Mouse (Mus musculus) liver, embryonic 13.5 days (tissue): ENCODE data around the gene Ctu1. TPM values are rescaled to one million over a fixed set of nuclear protein-coding genes. Genes with fewer than 3 reads are reported as not detected.
A peak's percentile ranks its signal among the peaks of the same experiment; 100 is the strongest.
"Not testable (repeated sequence)": the region's sequence is repeated elsewhere in the genome, so short reads cannot be mapped to it uniquely, and the experiment has no call there.

Experiments
- ATAC-seq: fragments of 200-750 bp; cut with Nextera tagmentation; 2 replicates; pipeline ENCODE4 v1.8.0; 2017; ENCODE audit warnings: low read depth, mild to moderate bottlenecking, moderate number of reproducible peaks, moderate library complexity
- DNase-seq: peaks from one replicate; pipeline ENCODE4 v3.0.0; 2022
- H3K27ac ChIP-seq: fragments of 300-500 bp; sonication (generic); 2 replicates; pipeline ENCODE4 v1.5.1; 2015; ENCODE audit warnings: moderate library complexity, mild to moderate bottlenecking, inconsistent platforms
- H3K27me3 ChIP-seq: fragments of 300-500 bp; sonication (generic); 2 replicates; pipeline ENCODE4 v1.6.1; 2015; ENCODE audit warnings: mild to moderate bottlenecking, inconsistent platforms
- H3K36me3 ChIP-seq: fragments of 300-500 bp; sonication (generic); 2 replicates; pipeline ENCODE4 v1.6.1; 2015; ENCODE audit warnings: mild to moderate bottlenecking, inconsistent platforms
- H3K4me1 ChIP-seq: fragments of 300-500 bp; sonication (generic); replicated peaks from 2 replicates; pipeline ENCODE4 v1.6.1; 2015; ENCODE audit warnings: inconsistent platforms
- H3K4me2 ChIP-seq: fragments of 300-500 bp; sonication (generic); 2 replicates; pipeline ENCODE4 v1.6.1; 2015; ENCODE audit warnings: inconsistent platforms, mild to moderate bottlenecking, moderate library complexity
- H3K4me3 ChIP-seq: fragments of 300-500 bp; sonication (generic); replicated peaks from 2 replicates; pipeline ENCODE4 v1.5.1; 2015; ENCODE audit warnings: mild to moderate bottlenecking, inconsistent platforms
- H3K9ac ChIP-seq: fragments of 300-500 bp; sonication (generic); 2 replicates; pipeline ENCODE4 v1.6.1; 2015; ENCODE audit warnings: mild to moderate bottlenecking, inconsistent platforms
- H3K9me3 ChIP-seq: fragments of 300-500 bp; sonication (generic); replicated peaks from 2 replicates; pipeline ENCODE4 v1.6.1; 2016; ENCODE audit warnings: inconsistent platforms
- WGBS: fragments of 180-500 bp; shearing (Covaris S2); methylation state at CpG from one replicate; pipeline ENCODE4 v1.1.7; 2015; ENCODE audit not compliant: insufficient replicate concordance; 5-methylcytosine and 5-hydroxymethylcytosine counted together
- polyA plus RNA-seq: library from polyadenylated mRNA; unstranded; fragments of >200 nt; fragmentation: Nextera tagmentation; extraction: Ambion mirVana; gene quantifications from 2 replicates; pipeline ENCODE4 v1.2.1, GENCODE M21; 2015

The Ctu1 gene
- polyA plus RNA-seq, 1 experiment from 2014 or later = 5.3 TPM

DNA sequence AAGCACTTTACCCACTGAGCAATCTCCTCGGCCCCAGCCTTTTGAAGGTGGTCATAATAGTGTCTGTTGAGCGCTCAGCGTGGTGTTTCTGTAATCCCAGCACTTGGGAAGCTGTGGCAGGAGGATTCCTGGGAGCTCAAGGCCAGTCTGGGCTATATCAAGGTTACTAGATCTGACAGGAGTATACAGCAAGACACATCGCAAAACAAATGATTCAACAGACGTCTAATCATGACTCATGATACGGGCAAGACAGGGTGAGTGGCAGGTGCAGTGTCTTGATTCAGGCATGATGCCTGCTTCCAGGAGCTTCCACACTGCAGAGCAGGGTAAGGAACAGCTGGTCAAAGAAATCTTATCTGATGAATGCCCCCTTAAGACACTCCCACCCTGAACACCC lies 19.1 kb upstream of the Ctu1 start:
- H3K4me2 ChIP-seq = no peak overlapping the region
- ATAC-seq (no peak), DNase-seq (no peak)
- no peaks in the 10 kb centered on the region for H3K27me3 ChIP-seq
- H3K9me3 ChIP-seq = no peaks in the 10 kb centered on the region; the same call in 1 of the 2 replicates
- no peaks in the 10 kb centered on the region for H3K36me3 ChIP-seq
- no peak overlapping the region for H3K27ac ChIP-seq
- 72% methylated on average over 6 of the region's 6 CpGs for WGBS
- no peak overlapping the region for H3K4me3 ChIP-seq
- H3K9ac ChIP-seq = no peak overlapping the region
- H3K4me1 ChIP-seq = no peaks in the 10 kb centered on the region

DNA sequence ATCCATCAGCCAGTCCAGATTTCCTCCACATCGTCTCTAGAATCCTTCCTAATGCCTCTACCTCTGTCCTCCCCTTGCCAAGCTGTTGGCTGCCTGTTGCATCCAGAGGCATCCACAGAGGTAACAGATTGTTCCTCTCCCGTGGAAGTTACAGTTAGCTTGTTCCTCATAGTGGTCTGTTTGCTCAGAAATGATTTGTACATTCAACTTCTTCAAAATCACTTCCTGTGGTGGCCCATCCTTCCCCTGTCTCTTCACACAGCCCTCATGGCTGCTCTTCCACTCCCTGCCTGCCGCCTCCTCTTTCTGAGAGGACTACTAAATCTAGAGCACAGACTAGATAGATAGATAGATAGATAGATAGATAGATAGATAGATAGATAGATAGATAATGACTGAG lies 17.3 kb upstream of the Ctu1 start:
- ATAC-seq (no peak), DNase-seq (no peak)
- Histone ChIP-seq H3K9me3 (no peaks in the 10 kb centered on the region; the same call in 1 of the 2 replicates), H3K9ac (no peak overlapping the region), H3K36me3 (no peaks in the 10 kb centered on the region), H3K27ac (no peak overlapping the region), H3K27me3 (no peaks in the 10 kb centered on the region), H3K4me3 (no peak overlapping the region), H3K4me2 (no peak overlapping the region), H3K4me1 (no peaks in the 10 kb centered on the region)
- WGBS = 25% methylated on average over 3 of the region's 3 CpGs

GRCm38 (mm10) chr7:43656232-43656631 lies 15.6 kb upstream of the Ctu1 start:
- Histone ChIP-seq H3K4me3 (no peak overlapping the region), H3K27me3 (no peaks in the 10 kb centered on the region), H3K36me3 (no peaks in the 10 kb centered on the region), H3K27ac (no peak overlapping the region), H3K4me1 (no peaks in the 10 kb centered on the region), H3K9ac (no peak overlapping the region), H3K9me3 (no peaks in the 10 kb centered on the region; the same call in 1 of the 2 replicates), H3K4me2 (no peak overlapping the region)
- ATAC-seq = no peak
- no peak for DNase-seq
- WGBS = 25% methylated on average over 6 of the region's 6 CpGs

DNA sequence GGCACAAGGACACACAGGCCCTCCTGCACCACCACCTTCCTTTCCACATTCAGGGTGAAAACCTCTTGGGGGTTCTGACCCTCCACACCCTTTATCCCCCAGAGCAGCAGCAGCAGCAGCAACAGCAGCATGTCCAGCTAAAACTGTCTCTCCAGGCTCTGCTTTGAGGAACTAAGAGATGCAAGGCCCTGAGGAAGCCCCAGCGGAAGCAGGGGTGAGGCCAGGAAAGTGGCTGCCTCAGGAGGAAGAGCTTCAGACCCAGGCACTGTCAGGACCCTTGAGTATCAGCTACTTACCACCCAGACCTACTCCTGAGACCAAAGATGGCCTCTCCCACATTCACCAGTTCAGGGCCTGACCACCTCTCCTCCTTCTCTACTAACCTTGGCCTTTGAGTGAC lies 11.8 kb upstream of the Ctu1 start, which contains the start of gene Siglece:
Siglece (minus strand) TSS at position 160 of the 400 bp plus-strand sequence.
- DNase-seq = no peak
- H3K9me3 ChIP-seq = no peaks in the 10 kb centered on the region
- 32% methylated on average over 1 of the region's 1 CpGs for WGBS
- no peaks in the 10 kb centered on the region for H3K27me3 ChIP-seq
- no peak for ATAC-seq
- H3K4me1 ChIP-seq = no peaks in the 10 kb centered on the region
- no peak within 1 kb of the TSS for H3K4me3 ChIP-seq
- H3K9ac ChIP-seq = no peak within 1 kb of the TSS
- no peak within 1 kb of the TSS for H3K27ac ChIP-seq
- H3K36me3 ChIP-seq = no peaks in the 10 kb centered on the region
- 0 out of 2 replicates have a peak within 1 kb of the TSS, but pooled peaks have one; percentile 8 for H3K4me2 ChIP-seq

DNA sequence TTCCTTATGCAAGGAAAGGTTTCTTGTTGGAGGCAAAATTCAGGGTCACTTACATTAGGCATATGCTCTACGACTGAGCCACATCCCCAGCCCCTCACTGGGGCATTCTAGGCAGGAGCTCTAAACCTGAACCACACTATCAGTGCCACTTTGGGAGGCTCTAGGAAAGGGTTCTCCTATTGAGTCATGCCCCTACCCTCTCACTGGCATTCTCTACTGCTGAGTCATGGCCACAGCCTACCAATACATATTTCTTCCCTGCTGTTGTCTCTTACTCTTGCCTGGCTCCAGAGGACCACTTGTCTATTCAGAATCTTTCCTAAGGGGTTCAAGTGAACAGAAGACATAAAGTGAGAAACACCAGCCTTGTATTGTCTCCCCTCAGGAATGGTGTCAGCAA lies 9.0 kb upstream of the Ctu1 start:
- no peak overlapping the region for H3K4me3 ChIP-seq

DNA sequence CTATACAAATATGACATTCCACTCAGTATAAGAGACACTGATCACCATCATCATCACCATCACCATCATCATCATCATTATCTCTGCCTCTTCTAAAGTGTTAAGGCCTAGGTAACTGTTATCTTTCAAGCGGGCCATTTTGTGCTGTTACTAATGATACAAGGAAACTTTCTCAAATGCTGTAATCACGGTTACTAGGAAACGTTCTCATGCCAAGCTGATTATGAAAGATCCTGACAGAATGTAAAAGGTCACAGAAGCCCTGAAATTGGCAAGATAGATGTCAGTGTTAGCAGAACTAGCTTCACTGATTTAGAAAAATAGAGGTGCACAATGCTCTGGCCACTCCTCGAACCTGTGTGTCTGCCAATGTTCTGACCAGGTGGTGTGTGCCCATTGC lies 4.6 kb upstream of the Ctu1 start:
- H3K4me1 ChIP-seq, H3K27ac ChIP-seq, H3K36me3 ChIP-seq, H3K4me2 ChIP-seq, H3K9ac ChIP-seq, H3K27me3 ChIP-seq, DNase-seq, H3K9me3 ChIP-seq, ATAC-seq, H3K4me3 ChIP-seq: not testable (repeated sequence)
- 69% methylated on average over 4 of the region's 4 CpGs for WGBS

More for the DNA sequence above, 9.0 kb upstream of the Ctu1 start:
- Histone ChIP-seq H3K27me3 (no peaks in the 10 kb centered on the region), H3K36me3 (no peaks in the 10 kb centered on the region), H3K9ac (no peak overlapping the region), H3K4me1 (no peaks in the 10 kb centered on the region), H3K27ac (no peak overlapping the region), H3K9me3 (no peaks in the 10 kb centered on the region), H3K4me2 (no peak overlapping the region)
- WGBS = 57% methylated on average over 1 of the region's 1 CpGs
- ATAC-seq = no peak
- DNase-seq = no peak

- Histone ChIP-seq H3K27ac (no peak overlapping the region), H3K9ac (no peak overlapping the region), H3K36me3 (no peaks in the 10 kb centered on the region), H3K27me3 (no peaks in the 10 kb centered on the region), H3K4me3 (no peak overlapping the region), H3K4me1 (peaks cover 19% of the 10 kb centered on the region), H3K9me3 (no peaks in the 10 kb centered on the region), H3K4me2 (no peak overlapping the region)
- ATAC-seq (no peak), DNase-seq (no peak)
- WGBS = 9% methylated on average over 3 of the region's 3 CpGs
Measured at GRCm38 (mm10) chr7:43668582-43668981, 3.2 kb upstream of the Ctu1 start.

DNA sequence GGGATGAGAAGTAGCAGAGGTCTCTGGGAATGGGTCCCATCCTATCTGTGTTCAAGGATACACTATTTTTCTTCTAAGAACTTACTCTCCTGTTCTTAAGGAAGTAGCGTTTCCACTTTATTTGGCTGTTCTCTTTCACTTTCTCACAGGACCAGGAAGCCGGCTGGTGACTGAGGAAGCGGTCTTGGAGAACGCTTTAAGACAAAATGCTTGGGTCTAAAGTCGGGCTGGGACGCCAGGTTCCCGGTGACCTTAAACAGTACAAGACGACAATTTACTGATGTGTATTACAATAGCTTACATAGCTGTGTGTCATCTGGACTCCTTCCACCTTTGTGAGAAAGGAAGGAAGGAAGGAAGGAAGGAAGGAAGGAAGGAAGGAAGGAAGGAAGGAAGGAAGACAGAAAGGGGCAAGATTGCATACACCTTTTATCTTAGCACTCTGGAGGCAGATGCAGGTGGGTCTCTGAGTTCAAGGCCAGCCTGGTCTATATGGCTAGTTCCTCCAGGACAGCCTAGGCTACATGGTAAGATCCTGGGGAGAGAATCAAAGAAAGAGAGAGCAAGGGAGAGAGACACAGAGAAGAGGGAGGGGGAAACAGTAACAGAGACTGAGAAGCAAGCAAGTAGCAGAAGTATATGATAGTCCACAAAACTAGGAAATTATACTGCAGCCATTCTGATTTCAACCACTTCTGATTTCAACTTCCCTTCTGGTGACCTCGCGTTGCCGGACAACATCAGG lies 580 bp upstream of the Ctu1 start:
- peak; percentile 4; the same call in 1 of the 2 replicates for ATAC-seq
- Histone ChIP-seq H3K4me2 (peak overlapping the region; percentile 80), H3K27me3 (no peaks in the 10 kb centered on the region), H3K4me3 (peak overlapping the region; percentile 64), H3K9ac (peak overlapping the region; percentile 73), H3K9me3 (no peaks in the 10 kb centered on the region), H3K4me1 (peaks cover 24% of the 10 kb centered on the region), H3K36me3 (peaks cover 22% of the 10 kb centered on the region), H3K27ac (no peak overlapping the region; the same call in 1 of the 2 replicates)
- 60% methylated on average over 11 of the region's 11 CpGs for WGBS
- no peak for DNase-seq

GRCm38 (mm10) chr7:43672581-43673260 lies 905 bp downstream of the Ctu1 start:
- DNase-seq (no peak), ATAC-seq (no peak)
- peak overlapping the region; percentile 73 for H3K9ac ChIP-seq
- no peaks in the 10 kb centered on the region for H3K9me3 ChIP-seq
- H3K4me2 ChIP-seq = peak overlapping the region; percentile 80
- H3K36me3 ChIP-seq = peaks cover 37% of the 10 kb centered on the region
- H3K27me3 ChIP-seq = no peaks in the 10 kb centered on the region
- H3K4me3 ChIP-seq = peak overlapping the region; percentile 64
- H3K27ac ChIP-seq = no peak overlapping the region
- WGBS = 18% methylated on average over 10 of the region's 10 CpGs
- H3K4me1 ChIP-seq = peaks cover 24% of the 10 kb centered on the region

DNA sequence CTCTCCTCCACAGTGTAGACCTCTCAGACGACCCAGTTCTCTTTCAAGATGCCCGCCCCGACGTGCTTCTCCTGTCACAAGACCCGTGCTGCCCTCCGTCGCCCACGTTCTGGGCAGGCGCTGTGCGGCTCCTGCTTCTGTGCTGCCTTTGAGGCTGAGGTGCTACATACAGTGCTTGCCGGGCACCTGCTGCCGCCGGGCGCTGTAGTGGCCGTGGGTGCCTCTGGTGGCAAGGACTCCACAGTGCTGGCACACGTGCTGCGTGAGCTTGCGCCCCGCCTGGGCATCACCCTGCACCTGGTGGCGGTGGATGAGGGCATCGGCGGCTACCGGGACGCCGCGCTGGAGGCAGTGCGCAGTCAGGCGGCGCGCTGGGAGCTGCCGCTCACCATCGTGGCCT lies 3.3 kb downstream of the Ctu1 start:
- Histone ChIP-seq H3K4me3 (no peak overlapping the region), H3K27ac (no peak overlapping the region), H3K9ac (no peak overlapping the region), H3K36me3 (peaks cover 43% of the 10 kb centered on the region), H3K4me2 (no peak overlapping the region), H3K4me1 (peaks cover 24% of the 10 kb centered on the region), H3K27me3 (no peaks in the 10 kb centered on the region), H3K9me3 (no peaks in the 10 kb centered on the region)
- WGBS = 89% methylated on average over 32 of the region's 32 CpGs
- ATAC-seq (no peak), DNase-seq (no peak)

DNA sequence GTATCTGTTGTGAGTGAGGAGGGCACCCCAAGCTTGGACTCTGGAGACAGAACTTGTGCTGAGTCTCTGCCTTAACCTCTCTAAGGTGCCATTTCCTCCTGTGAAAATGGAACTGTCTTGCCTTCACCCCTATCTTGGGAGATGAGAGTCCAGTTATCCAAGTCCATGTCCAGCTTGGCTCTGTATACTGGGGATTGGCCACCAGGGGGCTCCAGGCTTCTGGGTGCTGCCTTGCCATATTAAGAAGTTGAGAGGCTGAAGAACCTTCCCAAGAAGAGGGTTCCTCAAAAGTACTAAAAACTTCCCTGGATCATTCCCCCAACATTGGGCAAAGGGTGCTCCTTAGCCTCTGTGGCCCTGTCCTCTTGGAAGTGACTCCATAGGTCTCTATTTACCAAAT lies 6.7 kb downstream of the Ctu1 start:
- H3K4me3 ChIP-seq = no peak overlapping the region
- DNase-seq = no peak
- no peaks in the 10 kb centered on the region for H3K9me3 ChIP-seq
- no peak overlapping the region for H3K9ac ChIP-seq
- ATAC-seq = no peak
- peaks cover 4% of the 10 kb centered on the region; the same call in 1 of the 2 replicates for H3K4me1 ChIP-seq
- H3K27ac ChIP-seq = no peak overlapping the region
- peaks cover 43% of the 10 kb centered on the region for H3K36me3 ChIP-seq
- H3K27me3 ChIP-seq = no peaks in the 10 kb centered on the region
- no peak overlapping the region for H3K4me2 ChIP-seq
